Mouse (Mus musculus) kidney, adult 9 months (tissue): Measurements from ENCODE around the gene Gse1.
A peak's percentile ranks its signal among the peaks of the same experiment; 100 is the strongest.

Experiments used
- DNase-seq: peaks from one replicate; pipeline ENCODE4 v3.0.0; 2022

The Gse1 gene

DNA sequence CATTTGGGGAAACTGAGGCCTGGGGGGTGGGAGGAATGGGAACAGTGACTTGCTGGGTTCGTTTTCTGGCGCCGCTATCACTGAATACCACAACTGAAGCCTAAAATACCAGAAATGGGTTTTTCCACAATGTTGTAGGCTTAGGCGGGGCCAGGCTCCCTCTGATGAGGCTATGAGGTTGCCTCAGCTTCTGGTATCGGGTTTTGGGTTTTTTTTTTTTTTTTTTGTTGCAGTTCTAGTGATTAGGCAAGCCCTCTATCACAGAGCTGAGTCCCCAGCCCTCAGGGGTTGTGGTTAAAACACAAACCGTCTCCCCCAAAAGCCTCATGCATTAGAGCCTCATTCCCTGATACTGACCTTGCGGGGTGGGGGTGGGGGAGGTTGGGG lies 149.5 kb downstream of the Gse1 start:
- DNase-seq = no peak

DNA sequence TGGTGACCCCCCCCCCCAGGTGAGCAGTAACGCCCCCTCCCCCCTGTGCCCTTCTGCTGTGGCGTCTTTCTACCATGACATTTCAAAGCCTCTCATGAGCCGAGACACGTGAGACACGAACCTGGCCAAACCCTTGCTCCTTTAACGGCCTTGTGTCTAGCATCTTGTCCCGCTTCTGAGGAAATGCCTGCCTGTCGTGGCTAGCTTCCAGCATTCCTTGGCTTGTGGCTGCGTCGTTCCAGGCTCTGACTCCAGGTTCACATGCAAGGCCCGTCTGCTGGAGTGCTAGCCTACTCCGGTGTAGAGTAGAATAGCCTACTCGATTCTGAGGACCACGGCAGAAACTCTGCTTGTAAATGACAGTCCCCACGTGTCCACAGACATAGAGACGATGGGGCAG lies 150.1 kb downstream of the Gse1 start:
- DNase-seq = peak; percentile 90

DNA sequence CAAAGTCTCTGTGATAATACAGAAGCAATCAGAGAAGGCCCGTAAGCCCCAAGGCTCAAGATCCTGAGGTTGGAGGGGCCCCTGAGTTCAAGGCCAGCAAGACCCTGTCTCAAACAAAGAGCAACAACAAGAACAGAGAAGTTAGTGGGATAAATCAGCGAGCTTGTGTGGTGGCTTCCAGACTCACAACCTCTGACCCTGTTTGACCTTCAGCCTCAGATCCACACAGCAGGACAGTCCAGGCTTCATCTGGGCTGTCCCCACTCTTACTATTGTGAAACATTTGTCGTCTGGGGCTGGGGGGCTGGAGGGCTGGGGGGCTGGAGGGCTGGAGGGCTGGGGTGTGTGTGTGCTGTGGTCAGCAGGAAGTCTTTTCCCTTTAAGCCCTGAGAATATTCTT lies 150.8 kb downstream of the Gse1 start:
- DNase-seq = no peak

DNA sequence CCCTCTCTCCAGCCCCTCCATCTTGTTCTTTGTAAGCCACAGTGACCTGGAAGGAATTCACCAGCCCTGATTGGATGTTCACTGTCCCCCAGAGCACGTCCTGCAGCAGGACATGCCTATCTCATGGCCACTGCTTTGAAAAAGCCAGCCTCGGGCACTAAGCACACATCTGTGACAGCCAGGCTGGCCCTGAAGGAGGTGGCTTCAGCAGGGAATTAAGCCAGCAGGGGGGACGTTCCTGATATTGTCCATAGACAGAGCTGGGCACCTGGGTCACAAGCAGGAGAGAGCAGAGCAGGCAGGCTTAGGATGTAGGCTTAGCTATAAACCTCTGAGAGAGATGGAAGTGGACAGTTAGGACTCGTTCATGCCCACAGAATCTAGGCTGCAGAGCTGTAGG lies 153.6 kb downstream of the Gse1 start:
- no peak for DNase-seq

DNA sequence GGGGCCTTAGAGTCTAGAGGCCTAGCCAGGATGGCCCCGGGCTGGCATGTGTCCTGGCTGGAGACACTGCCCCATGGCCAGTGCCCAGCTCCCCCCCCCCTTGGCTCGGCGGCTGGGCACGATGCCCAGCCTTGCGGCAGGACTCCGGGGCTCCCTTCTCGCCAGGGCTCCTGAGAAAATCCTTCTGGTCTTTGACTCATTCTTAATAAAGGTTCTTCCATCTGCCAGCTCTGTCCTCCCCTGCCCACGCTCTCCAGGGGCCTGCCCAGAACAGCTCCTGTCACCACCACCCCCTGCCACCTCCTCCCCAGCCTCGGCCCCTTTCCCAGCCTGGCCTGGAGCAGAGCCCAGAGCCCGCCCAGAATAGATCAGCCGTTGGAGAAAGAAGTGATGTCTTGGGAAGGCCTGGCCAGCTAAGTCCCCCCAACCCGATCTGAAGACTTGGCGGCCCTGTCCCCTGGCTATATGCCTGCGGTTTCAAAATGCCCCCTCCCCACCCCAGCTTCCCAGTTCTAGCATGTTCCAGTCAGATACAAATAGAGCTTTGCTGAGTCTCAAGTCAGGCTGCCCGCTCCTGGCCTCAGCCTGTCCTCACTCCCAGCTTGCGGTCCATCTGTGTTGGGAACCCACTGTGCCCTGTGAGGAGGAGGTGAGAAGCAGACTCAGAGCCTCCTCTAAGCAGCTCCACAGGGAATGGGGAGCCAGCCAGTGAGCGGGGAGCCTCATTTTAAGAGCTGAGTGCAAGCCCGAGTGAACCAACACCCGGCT lies 154.4 kb downstream of the Gse1 start:
- no peak for DNase-seq

DNA sequence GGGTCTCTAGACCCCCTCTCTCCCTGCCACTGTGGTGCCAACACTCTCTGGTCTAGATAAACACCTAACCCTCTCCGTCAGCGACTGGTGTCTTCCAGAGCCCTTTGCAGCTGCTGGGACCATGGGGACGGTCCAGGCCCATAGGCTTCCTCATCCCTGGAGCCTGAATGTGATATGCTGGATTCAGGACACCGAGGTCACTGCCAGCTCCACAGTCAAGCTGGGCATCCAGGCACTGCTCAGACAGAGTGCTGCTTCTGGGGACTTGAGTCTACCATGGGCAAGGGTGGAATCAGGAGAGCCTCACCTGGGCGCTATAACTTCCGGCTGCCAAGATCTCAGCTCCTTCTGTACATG lies 154.9 kb downstream of the Gse1 start:
- DNase-seq = no peak

DNA sequence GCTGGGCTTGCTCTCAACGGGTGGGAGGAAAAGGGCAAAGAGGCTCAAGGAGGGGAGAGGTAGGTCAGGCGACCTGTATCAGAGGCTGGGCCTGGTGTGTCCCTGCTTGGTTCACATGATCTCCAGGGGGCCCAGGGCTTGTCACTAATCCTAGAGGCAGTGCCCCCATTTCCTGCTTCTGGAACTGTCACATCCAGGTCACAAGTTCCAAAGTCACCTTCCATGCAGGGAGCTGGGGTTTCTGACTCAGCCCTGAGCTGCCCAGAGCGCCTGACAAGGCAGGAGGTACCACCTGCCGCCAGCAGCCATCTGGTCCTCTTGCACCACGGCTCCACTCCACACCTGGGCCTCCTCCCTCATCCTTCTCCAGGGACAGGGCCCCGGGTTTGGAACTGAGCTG lies 155.5 kb downstream of the Gse1 start:
- no peak for DNase-seq

DNA sequence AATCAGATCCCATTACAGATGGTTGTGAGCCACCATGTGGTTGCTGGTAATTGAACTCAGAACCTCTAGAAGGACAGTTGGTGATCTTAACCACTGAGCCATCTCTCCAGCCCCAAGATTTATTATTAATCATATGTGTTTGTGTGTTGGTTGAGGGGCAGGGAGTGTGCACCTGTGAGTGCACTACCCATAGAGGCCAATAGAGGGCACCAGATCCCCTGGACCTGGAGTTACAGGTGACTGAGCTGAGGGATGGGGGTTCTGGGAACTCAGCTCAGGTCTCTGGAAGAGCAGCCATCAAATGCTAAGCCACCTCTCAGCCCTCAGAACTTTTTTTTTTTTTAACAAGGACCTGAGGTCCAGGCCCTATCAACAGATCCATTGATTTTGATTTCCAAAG lies 156.5 kb downstream of the Gse1 start:
- no peak for DNase-seq

DNA sequence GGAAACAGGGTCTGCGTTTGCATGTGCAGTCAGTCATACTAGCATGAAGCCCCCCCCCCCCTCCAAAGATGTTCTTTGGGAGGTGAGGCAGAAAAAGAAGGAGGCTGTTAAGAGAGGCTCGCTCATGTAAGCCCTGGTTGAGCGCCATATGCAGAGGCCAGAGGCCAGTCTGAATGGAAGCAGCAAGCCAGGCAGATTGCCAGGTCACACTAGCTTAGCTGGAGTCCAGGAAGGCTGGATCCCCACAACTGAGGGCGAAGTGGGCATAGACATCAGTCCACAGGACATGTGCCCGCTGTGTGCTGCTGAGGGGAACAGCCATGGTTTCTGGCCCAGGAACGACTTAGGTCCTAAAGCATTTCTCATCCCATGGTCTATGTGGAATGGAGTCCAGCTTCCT lies 160.0 kb downstream of the Gse1 start:
- DNase-seq = no peak

DNA sequence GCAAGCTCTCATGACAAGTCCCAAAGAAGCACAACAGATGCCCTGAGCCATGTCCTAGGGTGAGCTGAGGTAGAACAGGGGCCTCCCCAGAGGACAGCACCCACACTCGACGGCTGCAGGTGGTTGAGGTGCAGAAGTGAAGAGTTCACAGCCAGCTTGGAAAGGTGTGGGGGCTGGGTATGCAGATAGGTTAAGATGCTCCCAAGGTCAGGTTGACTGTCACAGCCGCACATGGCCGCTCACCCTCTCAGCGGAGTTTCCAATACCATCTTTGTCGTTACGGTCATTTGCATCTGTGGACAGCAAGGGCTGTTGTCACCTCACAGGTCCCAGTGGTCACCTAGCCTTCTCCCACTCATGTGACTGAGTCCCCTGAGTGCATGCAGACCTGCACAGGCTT lies 162.3 kb downstream of the Gse1 start:
- no peak for DNase-seq

DNA sequence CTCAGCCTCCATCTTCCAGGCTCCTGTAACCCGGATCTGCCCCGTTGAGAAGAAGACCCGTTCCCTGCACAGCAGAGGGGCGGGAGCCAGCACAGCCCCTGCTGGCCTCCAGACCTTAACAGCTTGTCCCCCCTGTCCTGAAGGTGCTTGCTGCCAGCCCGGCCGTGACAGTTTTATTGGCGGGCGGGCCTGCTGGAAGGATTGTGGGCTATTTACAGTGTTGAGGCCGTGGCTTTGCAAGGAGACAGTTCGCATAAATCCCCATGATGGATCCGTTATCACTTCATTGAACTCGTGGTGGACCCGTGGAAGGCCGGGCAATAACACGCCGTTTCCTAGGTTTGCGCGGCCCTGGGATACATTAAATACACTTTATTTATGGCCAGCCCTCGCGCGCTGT lies 163.6 kb downstream of the Gse1 start:
- no peak for DNase-seq

DNA sequence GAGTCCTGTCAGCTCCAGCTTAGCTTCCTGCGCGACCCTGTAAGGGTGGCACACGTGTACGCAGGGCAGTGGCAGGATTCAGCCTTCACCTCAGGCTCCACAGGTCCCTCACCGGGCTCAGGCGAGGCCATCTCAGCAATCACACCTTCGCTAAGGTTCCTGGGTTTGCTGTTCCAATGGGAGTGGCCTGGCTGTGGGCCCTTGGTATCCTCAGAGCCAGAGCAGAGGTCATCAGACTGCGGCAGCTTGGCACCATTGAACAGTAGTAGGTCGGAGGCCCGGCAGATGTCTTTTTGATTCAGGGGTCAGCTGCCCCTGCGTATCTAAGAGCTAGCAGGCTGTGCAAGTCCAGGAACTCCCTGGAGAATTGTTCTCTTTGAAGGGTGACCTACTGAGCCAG lies 164.8 kb downstream of the Gse1 start:
- DNase-seq = no peak

DNA sequence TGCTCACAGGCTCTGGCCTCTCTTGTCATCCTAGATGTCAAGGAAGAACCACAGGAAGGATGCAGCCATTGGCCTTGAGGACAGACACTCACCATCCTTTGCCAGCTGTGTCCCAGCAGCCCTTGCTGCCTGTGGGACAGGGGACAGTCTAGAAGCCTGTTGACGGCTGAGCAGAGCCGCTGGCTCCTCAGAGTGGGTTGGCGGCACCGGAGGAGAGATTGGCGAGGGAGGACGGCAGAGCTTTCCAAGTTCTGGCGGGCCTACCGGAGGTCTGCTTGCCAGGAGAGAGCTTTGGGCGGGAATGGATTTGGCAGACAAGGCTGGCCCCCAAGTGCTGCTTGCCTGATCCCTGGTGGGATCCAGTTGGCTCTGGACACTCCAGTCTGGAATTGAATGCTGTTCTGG lies 165.6 kb downstream of the Gse1 start:
- DNase-seq = no peak

DNA sequence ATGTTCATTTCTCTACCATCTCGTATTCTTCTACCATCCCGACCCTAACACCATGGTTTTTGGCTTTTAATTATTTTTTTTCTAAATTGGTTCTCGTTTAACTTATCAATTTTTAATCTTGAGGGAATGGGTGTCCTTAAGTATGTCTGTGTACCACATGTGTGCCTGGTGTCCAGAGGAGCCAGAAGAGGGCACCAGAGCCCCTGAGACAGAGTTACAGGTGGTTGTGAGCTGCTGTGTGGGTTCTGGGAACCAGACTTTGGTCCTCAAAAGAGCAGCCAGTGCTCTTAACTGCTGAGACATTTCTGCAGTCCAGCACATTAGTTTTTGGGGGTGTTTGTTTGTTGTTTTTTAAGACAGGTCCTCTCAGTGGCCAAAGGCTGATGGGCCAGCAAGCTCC lies 167.6 kb downstream of the Gse1 start:
- no peak for DNase-seq

DNA sequence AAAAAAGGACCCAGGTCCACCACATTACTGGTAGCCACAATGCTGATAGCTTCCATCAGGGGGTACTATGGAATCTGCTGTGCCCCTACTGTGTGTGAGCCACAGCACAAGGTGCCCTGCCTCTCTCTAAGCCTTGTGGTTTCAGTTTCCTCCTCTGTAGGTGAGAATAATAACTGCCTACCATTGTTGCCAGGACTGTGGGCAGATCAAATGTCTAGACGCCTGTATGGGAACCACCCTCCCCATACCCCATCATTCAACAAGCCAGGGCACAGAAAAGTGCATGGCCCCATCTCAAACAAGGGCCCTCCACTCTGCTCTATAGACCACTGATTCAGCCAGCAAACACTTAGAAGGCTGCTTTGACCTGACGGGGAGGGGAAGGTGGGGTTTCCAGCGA lies 168.5 kb downstream of the Gse1 start:
- DNase-seq = no peak

DNA sequence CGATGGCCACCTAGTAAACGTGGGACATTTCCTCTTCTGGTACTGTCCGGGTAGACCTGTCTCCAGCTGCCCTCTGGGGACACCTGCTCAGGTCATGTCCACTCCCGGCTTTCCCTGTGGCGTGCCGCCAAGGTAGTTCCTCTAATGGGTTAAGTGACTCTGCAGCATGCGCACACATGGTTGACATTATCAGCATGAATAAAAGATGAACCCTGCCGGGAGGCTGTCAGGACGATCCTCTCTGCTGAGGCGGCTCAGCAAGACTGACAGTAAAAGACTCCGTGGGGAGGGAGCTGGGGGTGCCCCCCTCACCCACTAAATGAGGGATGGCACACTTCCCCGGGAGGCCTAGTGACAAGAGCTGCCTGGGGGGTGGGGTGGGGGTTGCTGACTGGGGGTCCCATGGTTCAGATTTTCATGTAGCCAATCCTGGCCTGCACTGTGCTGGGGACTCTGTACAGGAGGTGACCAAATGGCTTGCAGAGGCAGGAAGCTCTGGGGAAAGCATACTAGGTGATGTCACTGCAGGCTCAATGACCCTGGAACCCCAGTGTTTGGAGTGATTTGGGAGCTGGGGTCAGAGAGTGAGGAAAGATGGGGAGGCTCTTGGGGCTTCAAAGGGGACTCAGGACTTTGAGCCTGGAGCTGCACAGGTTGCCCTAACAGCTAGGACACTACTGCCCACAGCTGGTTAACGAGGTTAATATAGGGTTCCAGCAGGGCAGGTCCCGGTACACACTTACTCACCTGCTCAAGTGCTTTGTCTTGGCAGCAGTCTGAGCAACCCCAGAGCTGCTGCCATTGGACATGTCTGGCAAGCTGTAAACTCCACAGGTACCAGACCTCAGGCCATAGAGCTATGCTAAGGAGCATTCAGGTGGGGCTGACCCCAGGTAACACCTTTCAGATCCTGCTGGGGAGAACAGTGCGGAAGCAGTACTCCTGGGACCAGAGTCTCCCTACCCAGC lies 169.5 kb downstream of the Gse1 start:
- DNase-seq = no peak

DNA sequence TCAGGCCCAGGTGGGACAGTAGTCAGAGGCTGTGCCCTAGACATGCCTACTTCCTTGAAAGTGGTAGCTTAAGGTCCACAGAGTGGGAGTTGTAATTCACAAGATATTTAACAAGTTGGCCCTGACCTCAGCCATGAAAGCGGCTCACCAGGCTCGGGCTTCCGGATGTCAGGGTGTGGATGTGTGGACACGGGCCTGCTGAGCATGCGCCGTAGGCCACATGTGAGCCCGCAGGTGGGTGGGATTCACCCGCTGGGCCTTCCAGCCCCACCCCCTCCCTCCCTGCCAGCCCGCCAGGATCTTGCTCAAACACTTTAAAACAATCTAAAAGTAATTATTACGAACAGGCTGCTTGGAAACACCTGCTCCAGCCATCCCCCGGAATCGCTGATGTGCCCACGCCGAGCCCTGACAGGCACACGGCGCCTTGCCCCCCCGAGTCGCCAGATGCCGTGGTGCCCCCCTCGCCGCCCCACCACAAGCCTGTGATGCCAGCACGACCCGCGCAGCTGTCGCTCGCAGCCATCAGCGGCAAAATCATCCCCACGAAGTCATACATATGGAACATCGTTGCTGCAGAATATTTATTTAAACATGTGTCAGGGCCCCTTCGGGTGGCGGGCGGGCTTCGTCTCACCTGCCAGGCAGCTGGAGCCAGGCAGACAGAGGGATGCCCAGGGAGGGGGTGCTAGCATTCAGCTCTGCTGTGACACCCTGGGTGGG lies 171.1 kb downstream of the Gse1 start:
- DNase-seq = no peak

DNA sequence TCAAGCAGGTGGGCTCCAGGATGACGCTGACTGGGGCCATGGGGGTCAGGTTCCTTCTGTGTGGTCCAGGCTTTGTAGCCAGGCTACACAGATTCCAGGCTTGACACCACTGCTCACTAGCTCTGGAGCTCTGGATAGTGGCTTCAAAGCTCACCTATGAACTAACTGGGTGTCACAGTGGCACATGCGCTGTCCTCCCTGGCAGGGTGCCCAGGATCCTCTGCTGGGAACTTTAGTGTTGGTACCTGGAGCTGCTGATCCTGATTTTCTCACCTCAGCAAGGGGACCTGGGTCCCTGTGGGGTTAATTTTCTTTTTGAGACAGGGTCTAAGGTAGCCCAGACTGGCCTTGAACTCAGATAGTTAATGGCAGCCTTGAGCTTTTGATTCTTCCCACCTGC lies 173.0 kb downstream of the Gse1 start:
- no peak for DNase-seq

DNA sequence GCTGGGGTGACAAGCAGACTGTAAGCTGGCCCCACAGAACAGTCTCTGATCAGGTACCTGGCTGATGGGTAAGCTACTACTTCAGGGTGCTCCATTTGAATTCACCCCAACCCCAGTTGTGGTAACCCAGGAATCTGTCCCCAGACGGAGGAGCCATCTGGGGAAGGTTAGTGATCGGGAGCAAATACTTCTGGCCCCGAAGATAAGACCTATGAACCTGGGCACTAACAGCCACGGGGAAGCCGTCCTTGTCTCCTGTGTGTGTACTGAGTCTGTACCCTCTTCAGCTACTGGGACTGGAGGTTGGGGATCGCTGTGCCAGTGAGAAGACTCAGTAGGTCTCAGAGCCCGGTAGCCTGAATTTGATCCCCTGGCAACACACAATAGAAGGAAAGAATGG lies 173.5 kb downstream of the Gse1 start:
- no peak for DNase-seq

DNA sequence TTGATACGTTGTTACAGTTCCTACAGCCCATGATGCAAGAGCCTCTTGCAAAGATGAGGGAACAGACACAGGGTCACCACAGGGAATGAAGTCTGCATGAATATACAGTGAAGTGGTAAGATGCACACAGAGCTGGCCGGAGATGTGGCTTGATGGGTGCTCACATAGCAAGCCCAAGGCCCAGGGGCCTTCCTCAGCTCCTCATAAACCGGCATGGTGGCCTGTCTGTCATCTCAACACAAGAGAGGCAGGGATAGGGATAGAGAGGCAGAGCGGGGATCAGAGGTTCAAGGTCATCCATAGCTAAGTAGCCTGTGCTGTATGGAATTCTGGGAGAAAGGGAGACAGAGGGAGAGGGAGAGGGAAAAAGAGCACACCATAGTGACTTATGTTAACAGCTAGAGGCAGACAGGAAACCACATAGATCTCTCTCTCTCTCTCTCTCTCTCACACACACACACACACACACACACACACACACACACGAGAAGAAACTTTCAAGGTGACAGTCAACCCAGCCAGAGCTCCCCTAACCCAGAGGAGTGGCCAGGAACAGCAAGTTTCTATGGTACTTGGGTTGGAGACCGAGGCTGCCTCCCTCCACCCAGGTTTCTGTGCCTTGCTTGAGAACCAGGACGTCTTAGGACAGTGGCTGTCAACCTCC lies 175.5 kb downstream of the Gse1 start:
- no peak for DNase-seq

DNA sequence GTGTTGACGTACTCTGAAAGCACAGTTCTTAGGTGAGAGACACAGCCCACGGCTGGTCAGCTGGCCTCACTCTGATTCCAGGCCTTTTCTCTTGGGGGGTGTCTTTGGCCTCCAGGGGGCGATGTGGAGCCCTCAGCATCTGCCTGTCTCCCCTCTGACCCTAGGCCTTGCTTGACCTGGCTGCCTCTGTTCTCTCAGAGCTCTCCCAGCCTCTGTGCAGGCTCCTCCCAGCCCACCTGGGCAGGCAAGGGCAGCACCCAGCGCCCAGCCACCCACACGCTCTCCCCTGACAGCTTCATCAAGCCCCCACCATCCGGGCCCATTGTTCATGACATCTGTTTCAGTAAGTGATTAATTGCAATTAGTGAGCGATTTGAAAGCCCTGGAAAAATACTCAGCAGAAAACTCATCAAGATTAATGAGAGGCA lies 176.4 kb downstream of the Gse1 start:
- peak; percentile 63 for DNase-seq

DNA sequence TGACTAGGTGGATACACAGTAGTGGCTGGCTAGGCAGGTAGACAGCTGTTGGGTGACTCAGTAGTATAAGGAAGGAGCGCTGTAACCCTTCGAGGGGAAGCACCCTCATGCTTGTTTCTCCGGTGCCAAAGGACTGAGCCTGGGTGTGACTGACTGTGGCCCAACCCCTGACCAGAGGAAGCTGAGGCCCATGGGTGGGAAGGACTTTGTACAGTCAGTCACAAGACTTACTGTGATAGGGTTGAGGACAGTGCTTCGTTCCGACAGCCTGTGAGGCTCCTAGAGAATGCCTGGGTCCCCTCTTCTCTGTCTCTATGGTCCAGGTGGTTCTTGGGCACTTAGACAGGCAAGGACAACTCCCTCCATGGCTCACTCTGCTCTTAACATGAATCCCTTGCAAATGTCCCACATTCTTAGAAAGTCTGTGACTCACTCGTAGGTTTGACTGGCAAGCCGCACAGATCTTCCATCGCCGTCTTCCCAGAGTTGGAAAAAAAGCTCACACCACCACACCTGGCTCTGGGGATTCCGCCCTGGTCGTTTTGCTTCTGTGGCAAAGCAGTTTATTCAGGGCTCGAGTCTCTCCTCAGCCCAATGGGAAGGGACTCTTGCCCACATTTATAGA lies 177.9 kb downstream of the Gse1 start:
- DNase-seq = no peak
